Mouse (Mus musculus) right cerebral cortex, adult 2 months (tissue): ENCODE results near the gene Dab2ip.

Source experiments
- DNase-seq, 2 experiments: peaks; one replicate each; pipeline ENCODE4 v3.0.0; 2021 to 2022; ENCODE audit warnings: low spot score in 2 of 2

The Dab2ip gene

DNA sequence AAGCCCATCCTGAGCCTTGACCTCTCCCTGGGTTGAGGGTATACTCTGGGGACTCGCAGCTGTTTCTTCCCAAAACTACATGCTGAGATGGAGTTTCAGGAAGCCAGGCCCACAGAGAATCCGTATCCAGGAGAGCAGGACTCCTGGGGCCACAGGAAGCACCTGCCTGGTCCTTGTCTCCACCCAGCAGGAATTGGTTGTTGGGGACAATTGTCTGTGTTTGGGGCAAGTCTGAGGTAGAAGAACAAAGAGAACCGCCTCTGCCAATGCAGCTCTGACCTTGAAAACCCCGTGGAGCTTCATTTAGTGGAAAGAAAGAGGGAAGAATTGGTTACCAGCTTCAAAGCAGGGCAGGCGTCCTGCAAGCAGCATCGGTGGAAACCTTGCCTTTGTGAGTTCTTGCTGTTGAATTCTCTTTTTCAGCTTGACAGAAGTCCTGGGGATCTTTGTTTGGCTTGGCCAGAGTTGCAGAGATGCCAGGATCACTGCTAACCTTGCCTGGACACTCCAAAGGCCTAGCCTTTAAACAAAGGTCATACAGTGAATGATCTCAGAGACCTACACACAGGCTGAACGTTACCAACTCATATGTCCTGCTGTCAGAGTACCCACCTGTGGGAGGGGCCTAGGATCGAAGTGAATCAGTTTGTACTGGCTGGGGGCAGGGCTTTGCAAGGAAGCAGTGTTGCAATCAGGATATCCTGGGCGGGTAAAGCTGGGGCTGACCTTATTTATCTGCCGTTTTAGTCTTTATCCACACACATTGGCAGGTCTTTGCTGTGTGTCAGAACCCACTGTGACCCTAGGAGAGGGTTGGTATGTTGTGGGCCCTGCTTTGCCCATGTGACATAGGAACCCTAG is 122.0 kb downstream of the Dab2ip start:
- DNase-seq = no peak

DNA sequence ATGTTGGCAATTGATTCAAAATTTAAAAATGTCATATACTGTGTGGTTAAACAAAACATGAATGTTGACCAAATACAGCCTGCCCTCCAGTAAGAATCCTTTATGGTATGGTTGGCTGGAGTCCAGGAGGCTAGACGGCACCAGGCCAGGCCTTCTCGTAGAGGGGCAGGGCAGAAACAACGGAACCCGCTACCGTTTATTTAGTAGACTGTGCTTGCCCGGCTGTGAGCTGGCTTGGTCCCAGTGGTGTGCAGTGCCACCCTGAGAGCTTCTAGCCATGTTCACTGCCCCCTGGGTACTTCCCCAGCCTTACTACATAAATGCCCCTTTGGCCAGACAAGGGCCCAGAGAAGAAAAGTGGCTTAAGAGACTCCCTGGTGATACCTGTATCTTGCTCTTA is 122.8 kb downstream of the Dab2ip start:
- no peak for DNase-seq

DNA sequence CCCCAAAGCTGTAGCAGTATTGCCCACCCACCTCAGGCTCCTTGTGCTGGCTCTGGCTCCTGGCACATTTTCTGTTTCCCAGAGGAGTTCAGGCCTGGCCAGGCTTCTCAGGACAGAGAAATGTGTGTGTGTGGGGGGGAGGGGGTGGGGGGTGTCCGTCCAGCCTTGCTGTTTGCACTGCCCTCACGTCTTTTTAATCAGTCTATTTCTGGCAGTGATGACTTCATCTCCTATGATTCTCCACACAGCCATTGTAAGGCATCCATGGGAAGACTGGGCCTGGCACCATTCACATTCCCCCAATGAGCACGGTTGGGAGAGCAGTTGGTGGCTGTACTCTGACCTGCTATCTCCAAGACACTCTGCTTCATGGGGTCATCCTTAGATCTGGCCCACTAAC is 125.9 kb downstream of the Dab2ip start:
- no peak for DNase-seq

DNA sequence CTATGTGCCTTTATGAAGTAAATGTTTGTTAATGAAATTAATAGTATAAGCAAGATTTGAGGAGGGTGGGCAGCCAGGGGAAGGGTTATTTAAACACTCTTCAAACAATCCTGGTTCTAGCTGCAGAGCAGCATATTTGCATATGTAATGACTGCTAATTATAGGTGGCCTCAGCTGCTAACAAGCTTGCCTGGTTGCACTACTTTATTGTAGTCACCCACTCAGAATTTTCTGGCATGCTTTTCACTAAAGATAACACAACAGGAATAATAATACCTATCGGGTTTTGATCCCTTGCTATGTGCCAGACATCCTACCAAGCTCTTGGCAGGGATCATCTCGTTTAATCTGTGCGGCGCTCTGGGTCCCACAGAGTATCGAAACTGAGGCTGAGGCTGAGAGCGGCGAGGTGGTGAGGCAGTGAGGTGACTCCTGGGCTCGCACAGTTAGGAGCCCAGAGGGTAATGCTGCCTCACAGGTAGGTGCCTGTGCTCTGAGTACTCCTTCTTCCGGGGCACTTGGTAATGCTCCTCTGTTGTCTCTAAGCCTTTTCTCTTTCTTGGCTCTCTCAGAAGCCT is 126.8 kb downstream of the Dab2ip start:
- DNase-seq = no peak

DNA sequence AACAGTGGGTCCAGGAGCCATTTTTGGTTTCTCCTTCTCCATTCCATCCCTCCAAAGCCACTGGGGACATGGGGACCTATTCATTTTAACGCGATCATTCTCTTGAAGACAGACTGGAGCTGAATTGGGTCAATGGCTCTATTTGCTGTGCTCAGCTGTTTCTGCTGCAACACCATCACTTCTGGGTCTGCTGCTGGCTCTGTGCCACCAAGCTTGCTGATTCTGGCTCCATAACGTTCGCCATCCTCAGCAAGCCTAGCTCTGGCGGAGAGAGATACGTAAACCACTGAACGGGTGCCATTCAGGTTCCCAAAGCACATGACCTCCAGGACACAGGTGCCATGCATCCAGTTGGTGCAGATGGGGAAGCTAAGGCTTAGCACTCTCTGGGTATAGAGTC is 128.0 kb downstream of the Dab2ip start:
- no peak for DNase-seq

DNA sequence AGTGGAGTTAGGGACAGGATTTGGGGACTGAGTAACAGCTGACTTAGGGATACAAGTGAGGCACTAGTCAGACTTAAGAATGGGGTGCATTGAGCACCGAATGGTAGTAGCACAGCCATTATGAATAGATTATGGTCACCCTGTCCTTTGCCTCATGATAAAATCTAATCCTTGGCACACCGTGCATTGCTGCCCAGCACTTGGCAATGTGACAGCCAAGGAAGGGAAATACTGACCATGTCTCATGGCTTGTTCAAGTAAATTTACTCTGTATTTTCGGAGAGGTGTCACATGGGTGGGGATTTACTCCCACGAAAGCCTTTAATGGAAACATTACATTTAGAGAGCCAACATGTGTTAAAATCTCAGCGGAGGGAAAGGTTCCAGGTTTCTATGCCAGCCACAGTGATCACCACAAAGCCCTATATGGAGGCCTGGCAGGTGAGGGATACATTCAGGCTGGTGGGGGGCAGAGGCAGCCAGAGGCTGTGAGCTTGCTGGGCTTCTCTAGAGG is 129.5 kb downstream of the Dab2ip start:
- peak in 1 of 2 experiments; percentile 25 for DNase-seq

DNA sequence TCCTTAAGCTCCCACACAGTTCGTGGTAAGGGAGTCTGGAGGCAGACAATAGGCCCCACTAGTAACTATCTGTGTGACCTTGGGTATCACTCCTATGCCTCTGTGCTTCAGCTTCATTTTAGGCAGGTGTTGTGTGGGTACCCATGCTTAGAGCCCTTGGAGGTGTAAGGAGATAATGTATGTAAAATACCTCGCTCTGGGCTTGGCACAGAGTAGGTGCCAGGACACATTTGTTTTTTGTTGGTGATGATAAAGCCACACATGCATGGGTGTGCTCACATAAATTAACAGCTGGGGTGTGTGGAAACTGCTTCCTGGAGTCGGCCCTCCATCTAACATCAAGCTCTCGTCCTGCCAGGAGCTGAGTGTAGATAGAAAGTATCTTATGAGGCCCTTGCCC is 130.1 kb downstream of the Dab2ip start:
- DNase-seq = no peak

DNA sequence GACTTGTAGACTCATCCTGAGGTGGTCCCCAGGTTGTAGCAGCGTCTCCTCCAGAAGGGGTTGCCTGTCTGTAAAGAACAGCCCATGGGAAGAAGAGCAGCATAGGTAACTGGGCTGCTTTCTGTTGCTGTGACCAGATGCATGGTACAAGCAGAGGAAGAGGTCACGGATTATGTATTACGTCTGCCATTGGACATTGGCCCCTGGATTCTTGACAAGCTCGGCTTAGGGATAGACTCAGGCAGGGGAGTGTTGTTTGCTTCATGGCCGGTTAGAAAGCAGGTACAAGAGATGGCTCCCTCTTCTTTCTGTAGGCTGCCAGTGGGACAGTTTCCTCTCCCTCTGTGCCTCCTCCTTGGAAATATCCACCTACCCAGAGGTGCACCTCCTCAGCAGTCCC is 130.5 kb downstream of the Dab2ip start:
- DNase-seq = no peak

DNA sequence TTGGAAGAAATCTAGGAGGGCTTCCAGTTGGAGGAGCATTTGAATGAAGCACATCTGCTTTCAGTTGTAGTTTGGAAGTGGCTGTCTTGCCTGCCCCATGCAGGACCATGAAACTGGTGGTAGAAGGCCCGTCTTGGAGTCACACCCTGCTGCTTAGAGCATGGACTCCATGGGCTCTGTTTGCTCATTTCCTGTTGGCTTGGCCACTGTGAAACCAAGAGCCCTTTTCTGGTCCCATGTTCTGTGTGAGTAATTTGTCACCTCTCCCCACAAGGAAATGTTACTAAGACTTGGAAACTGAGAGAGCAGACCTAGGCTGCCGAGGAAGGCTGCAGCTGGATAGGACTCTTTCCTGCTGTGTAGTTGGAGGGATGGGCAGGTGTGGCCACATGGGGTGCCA is 131.8 kb downstream of the Dab2ip start:
- no peak for DNase-seq

DNA sequence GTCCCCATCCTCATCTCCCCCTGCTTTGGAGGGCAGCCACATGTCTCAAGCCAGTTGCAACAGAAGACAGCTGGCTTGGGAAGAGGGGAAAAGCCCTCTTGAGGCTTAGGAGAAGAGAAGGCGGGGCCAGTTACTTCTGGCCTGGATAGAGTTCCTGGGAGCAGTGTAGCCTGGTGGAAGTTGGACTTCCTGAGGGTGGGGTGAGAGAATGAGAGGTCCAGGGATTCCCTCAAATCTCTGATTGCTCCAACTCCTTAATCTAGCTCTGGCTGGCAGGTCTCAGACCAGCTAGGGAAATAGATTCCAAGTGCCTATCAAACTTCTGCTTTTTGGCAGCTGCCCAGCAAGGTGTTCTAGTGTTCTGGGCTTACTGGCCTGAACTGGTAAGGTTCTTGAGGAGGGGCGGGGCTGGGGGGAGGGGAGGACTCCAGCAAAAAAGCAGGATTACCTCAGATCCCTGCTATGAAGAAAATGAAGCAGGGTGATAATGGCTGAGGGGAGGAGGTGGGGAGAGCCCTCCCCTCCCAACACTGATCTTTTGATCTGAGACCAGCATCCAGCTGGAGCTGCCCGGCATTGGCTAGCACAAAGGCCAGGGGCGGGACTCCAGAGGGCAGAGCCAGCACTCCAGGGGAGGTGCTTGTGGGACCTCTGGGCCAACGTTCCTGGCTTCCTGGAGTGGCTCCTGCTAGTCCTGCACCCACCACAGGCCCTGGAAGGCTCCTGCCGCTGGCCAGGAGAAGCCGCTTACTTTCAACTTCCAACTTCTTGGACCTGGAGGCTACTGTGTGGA is 133.4 kb downstream of the Dab2ip start:
- no peak for DNase-seq

DNA sequence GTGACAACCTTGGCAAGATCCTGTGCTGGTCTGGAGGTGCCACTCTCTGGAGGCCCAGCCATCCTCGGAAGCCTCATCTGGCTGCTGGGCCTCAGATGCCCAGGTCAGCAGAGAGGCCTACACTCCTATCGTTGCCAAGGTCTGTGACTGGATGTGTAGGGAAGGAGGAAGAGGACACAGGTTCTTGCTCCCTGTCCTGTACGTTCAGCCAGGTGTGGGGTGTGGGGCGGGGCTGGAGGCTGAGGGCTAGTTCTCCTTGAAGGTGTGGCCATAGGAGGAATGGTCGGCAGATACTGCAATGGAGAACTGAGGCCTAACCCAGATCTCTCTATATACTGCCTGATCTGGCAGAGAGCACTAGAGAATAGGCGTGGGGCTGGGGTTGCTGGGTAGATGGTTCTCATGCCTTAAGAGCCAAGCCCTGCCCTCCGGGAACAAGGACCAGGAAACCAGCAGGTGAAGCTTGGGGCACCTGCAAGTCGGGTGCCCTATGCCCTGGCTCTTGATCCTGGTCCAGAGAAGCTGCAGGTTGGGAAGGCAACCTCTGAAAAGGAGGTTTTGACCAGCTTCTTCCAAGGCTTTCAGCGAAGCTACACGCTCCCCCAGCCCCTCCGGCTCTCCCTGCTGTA is 134.3 kb downstream of the Dab2ip start:
- no peak for DNase-seq

DNA sequence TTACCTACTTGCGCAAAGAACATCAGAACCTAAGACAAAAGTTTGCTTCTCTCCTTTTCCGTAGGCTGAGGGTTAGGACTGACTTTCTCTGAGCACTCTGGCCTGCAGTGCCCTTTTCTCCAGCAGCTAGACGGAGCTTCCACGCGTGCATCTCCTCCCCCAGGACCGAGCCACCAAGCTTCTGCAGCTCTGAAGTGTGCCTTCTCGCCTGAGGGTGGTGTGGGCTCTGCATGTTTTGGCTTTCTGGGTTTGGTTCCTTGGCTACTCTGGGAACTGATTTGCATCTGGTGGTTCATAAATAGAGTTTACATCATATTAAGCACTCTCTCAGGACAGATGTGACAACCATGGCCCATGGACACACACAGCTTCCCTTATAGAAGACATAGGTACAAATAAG is 135.0 kb downstream of the Dab2ip start:
- peak; percentile 32 to 47 for DNase-seq

DNA sequence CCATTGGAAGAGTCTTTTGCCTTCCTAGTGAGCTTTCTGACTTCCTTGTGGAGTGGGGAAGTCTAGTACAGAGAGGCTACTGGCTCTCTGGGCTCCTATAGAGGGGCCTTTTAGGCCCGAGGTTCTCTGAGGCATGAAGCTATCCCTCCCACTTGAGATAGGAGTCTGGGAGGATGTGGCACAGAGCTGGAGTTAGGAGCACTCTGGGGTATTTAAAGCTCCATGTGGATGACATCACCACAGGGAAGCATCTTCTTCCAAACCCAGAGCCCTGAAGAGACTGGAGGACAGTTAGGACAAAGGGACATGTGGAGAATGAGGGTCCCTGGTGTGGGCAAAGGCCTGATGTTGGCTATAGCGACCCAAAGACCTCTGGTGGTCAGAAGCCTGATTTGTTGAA is 136.0 kb downstream of the Dab2ip start:
- DNase-seq = no peak

DNA sequence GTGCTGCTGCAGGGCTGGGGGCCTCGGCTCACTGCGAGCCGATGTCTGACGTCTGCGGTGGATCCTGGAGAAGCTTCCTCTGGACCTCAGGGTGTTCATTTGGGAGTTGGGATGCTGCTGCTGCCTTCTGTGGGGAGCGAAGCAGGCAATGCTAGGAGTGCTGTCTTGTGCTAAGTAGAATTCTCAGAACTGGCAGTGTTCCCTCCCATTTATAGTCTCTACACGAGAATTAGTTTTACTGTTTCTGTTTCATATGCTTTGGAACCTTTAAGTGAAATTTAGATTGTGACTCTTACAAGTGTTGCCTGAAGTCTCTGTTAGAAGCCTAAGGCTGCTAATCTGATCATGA is 138.1 kb downstream of the Dab2ip start:
- no peak for DNase-seq

DNA sequence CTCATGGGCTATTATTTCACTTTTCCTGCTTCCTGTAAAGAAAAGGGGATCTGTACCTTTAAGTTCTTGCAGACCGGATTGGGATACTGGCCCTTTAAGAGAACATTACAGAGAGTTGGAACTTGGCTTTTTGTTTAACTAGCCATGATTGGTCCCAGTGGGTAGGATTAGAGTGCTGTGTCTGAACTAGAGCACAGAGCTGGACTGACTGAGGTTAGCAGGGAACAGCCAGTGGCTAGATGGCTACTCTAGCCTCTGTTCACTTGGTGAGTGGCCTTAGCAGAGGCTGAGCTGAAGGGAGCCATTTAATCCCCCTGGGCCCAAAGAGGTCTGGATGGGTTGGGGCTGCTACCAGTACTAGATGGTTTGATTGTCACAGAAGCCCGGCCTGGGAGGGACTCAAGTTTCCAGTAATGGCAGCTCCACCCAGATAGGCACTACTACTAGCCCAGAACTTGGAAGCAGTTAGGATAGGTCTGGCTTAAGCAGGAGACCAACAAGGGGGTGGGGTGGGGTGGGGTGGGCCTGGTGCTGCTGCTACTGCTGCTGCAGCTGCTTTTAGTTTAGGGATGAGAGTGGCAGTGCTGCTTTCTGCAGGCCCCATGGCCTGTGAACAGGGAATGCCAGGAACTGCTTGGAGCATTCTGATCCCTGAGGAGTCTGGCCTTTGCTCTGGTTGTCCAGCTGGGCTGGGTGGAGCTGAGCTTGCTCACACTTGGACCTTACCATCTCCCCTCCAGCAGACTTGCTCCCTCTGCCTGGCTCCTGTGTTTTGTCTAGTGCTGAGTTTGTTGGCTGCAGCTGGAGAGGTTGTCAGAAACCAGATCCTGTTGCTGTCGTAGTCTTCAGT is 138.7 kb downstream of the Dab2ip start:
- no peak for DNase-seq

DNA sequence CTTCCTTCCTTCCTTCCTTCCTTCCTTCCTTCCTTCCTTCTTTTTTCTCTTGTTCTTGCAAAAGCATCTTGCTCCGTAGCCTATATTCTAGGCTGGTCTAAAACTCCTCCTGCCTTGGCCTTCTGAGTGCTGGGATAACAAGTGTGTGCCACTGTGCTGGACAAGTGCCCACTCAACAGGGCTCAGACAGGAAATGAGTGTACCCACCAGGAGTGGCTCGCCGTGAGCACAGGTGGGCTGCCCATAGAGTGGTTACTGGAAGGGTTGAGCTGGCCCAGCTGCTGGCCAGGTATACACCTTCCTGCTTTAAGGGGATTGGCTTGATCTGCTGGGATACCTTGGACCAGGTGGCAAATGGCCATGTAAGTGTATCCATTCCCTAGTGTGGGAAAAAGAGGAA is 139.7 kb downstream of the Dab2ip start:
- DNase-seq = no peak

DNA sequence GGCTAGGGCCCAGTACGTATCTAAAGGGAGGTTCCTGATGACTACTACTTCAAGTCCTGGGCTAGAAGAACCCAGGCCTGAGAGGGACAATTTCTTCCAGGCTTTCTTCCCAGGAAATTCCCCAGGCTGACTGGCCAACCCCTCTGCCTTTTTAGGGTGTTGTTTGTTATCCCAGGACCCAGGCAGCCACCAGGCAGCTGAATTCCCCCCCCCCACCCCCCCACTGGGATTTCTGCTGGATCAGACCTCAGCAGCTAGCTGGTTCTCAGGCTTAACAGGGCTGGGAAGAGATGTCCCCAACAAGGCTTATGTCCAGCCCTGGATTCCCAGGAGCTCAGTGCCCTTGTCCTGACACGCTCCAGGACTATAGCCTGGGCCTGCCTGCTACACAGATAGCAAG is 142.9 kb downstream of the Dab2ip start:
- no peak for DNase-seq

DNA sequence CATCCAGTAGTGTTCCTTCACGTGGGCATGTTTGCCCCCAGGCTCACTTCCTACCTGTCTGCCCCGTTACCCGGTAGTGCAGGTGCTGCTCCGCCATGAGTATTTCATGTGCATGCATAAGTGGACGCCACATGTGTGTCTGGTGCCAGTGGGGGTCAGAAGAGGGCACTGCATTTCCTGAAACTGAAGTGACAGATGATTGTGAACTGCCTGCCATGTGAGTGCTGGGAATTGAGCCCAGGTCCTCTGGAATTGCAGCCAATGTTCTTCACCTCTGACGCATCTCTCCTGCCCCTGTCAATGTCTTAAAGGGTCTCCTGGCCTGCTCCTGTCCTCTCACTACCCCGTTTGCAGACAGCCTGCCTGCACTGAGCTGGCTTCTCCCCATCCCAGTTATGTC is 143.9 kb downstream of the Dab2ip start:
- DNase-seq = no peak

DNA sequence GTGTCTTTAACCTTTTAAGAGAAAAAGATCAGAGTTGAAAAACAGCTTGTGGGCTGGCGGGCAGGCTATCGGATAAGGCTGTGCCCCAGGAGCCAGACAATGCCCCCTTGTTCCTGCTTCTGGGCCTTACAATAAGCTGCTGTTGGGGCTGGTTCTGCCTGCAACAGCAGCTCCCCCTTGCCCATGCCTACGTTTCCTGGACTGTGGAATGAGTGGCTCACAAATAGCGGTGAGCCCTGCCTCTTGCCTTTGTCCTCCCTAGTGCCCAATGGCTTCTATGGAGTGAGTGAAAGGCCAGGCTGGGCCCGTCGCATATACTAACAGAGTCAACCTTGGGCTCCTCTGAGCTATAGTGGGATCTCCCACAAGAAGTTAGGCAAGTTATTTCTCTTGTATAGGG is 144.5 kb downstream of the Dab2ip start:
- DNase-seq = no peak

DNA sequence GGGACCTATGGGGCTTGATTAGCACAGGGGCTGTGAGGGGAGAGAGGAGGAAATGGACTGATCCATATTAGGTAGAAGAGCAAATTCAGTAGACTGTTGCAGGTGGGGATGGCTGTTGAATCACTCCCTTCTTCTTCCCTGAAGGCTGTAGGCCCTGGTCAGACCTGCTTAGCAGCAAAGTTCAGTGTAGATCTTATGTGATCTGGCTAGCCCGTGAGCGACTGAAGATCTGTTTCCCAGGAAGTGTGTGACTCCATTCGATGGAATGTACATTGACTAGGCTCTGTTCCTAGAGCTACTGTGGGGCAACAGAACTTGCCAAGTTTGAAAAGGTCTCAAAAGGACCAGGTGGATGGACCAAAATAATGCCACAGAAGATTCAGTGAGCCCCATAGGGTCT is 145.2 kb downstream of the Dab2ip start:
- DNase-seq = no peak

DNA sequence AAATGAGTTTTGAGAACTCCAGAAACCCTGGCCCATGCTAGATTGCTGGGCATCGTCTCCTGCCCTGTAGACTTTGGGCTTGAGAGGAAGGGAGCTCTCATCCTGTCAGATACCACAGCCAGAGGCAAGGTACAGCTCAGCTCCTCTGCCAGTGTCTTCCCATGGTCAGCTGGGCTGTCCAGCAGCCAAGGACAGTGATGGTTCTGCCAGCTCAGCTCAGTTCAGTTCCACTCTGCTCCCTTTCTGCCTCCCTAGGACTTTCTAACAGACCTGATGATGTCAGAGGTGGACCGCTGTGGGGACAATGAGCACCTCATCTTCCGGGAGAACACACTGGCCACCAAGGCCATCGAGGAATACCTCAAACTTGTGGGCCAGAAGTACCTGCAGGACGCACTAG is 154.5 kb downstream of the Dab2ip start:
- no peak for DNase-seq
